Mouse (Mus musculus): ENCODE measurements at regions not wholly inside any gene's neighbourhood (a gene's known extent, or its start where the extent isn't known, plus 50 kb on each side); places are given as distances from the start of the nearest gene placed in this dataset.
A peak's percentile ranks its signal among the peaks of the same experiment; 100 is the strongest.

GRCm38 (mm10) chr16:76191135-76191534, 169.1 kb upstream of the Samsn1 start:
- DNase-seq (ENCODE audit: extremely low read depth, low read depth, low spot score): no peak

GRCm38 (mm10) chr16:76183556-76183955, 161.5 kb upstream of the Samsn1 start:
- no peak for DNase-seq (ENCODE audit: extremely low read depth, low read depth, low spot score)

GRCm38 (mm10) chr16:76183105-76183504, 161.0 kb upstream of the Samsn1 start:
- no peak for DNase-seq (ENCODE audit: extremely low read depth, low read depth, low spot score)

- DNase-seq (ENCODE audit: extremely low read depth, low read depth, low spot score): no peak
Observed at GRCm38 (mm10) chr16:76181596-76181995, 159.5 kb upstream of the Samsn1 start.

GRCm38 (mm10) chr16:76167651-76168050, 145.6 kb upstream of the Samsn1 start:
- no peak for DNase-seq (ENCODE audit: extremely low read depth, low read depth, low spot score)

- no peak for DNase-seq (ENCODE audit: extremely low read depth, low read depth, low spot score)
Observed at GRCm38 (mm10) chr16:76160879-76161278, 138.8 kb upstream of the Samsn1 start.

GRCm38 (mm10) chr16:76158585-76158984, 136.5 kb upstream of the Samsn1 start:
- DNase-seq (ENCODE audit: extremely low read depth, low read depth, low spot score): no peak

GRCm38 (mm10) chr16:76153766-76154525, 131.9 kb upstream of the Samsn1 start:
- DNase-seq (ENCODE audit: extremely low read depth, low read depth, low spot score): peak; percentile 10

GRCm38 (mm10) chr16:76149581-76149980, 127.5 kb upstream of the Samsn1 start:
- no peak for DNase-seq (ENCODE audit: extremely low read depth, low read depth, low spot score)

- DNase-seq (ENCODE audit: extremely low read depth, low read depth, low spot score): no peak
Observed at GRCm38 (mm10) chr16:76133892-76134291, 111.8 kb upstream of the Samsn1 start.

GRCm38 (mm10) chr16:76130486-76130885, 108.4 kb upstream of the Samsn1 start:
- DNase-seq (ENCODE audit: extremely low read depth, low read depth, low spot score): no peak

GRCm38 (mm10) chr16:76129982-76130381, 107.9 kb upstream of the Samsn1 start:
- no peak for DNase-seq (ENCODE audit: extremely low read depth, low read depth, low spot score)

- DNase-seq (ENCODE audit: extremely low read depth, low read depth, low spot score): no peak
Observed at GRCm38 (mm10) chr16:76123021-76123384, 100.9 kb upstream of the Samsn1 start.

GRCm38 (mm10) chr16:76122172-76123020, 100.3 kb upstream of the Samsn1 start:
- DNase-seq (ENCODE audit: extremely low read depth, low read depth, low spot score): no peak

- no peak for DNase-seq (ENCODE audit: extremely low read depth, low read depth, low spot score)
Observed at GRCm38 (mm10) chr16:76120712-76121111, 98.6 kb upstream of the Samsn1 start.

GRCm38 (mm10) chr16:76110383-76110782, 88.3 kb upstream of the Samsn1 start:
- DNase-seq (ENCODE audit: extremely low read depth, low read depth, low spot score): no peak

- no peak for DNase-seq (ENCODE audit: extremely low read depth, low read depth, low spot score)
Observed at GRCm38 (mm10) chr16:76108464-76108863, 86.4 kb upstream of the Samsn1 start.

GRCm38 (mm10) chr16:76104673-76105072, 82.6 kb upstream of the Samsn1 start:
- DNase-seq (ENCODE audit: extremely low read depth, low read depth, low spot score): no peak

- no peak for DNase-seq (ENCODE audit: extremely low read depth, low read depth, low spot score)
Observed at GRCm38 (mm10) chr16:76101773-76102172, 79.7 kb upstream of the Samsn1 start.

- no peak for DNase-seq (ENCODE audit: extremely low read depth, low read depth, low spot score)
Observed at GRCm38 (mm10) chr16:76097808-76098207, 75.7 kb upstream of the Samsn1 start.

- DNase-seq (ENCODE audit: extremely low read depth, low read depth, low spot score): no peak
Observed at GRCm38 (mm10) chr16:76096363-76096762, 74.3 kb upstream of the Samsn1 start.

- DNase-seq (ENCODE audit: extremely low read depth, low read depth, low spot score): no peak
Observed at GRCm38 (mm10) chr16:76085363-76085762, 63.3 kb upstream of the Samsn1 start.

Data from fat pad, adult 2 months (tissue).